Mouse (Mus musculus) left cerebral cortex, postnatal 25 days (tissue): ENCODE measurements at regions not wholly inside any gene's neighbourhood (a gene's known extent, or its start where the extent isn't known, plus 50 kb on each side); places are given as distances from the start of the nearest gene placed in this dataset.

Source experiments
- DNase-seq, 2 experiments: peaks; one replicate each; pipeline ENCODE4 v3.0.0; 2022; ENCODE audit warnings: low spot score in 2 of 2, mixed read lengths in 1 of 2
- intact Hi-C: fragments of 180-260 bp; cut with DNase I; formaldehyde crosslinking; loops from one replicate; pipeline ENCODE4 v1.15.1; 2025

GRCm38 (mm10) chr3:34532451-34532850 lies 117.8 kb upstream of the Sox2 start:
- intact Hi-C loops, result no loop called here
- DNase-seq, result peak in 1 of 2 experiments; percentile 26

DNA sequence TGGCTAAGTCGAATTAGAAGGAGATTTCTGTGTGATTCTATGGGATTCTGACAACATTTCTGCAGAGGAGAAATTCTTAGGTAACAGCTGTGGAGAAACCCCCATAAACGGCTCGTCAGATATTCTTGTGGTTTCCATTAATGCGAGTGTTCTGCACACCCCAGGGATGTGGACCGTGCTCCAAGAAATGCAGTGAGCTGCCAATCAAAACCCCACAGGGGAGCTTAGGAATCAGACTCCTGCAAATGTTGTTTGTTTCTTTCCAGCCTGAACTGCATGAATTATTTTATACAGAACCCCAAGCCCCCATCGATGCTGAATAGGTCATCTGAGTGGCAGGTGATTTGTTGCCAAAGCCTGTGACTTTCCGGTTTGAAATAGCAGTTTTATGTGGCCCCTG lies 118.4 kb upstream of the Sox2 start:
- intact Hi-C loops, result no loop called here
- DNase-seq, result no peak

DNA sequence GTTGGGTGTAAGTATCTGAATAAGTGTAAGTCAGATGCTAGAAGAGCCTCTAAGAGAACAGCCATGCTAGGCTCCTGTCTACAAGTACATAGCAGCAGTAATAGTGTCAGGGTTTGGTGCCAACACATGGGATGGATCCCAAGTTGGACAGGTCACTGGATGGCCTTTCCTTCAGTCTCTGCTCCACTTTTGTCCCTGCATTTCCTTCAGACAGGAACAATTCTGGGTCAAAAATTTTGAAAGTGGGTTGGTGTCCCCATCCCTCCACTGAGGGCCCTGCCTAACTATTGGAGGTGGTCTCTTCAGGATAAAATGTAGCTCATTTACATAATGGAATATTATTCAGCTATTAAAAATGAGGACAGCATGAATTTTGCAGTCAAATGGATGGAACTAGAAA lies 122.7 kb upstream of the Sox2 start:
- intact Hi-C loops, result no loop called here
- no peak for DNase-seq

DNA sequence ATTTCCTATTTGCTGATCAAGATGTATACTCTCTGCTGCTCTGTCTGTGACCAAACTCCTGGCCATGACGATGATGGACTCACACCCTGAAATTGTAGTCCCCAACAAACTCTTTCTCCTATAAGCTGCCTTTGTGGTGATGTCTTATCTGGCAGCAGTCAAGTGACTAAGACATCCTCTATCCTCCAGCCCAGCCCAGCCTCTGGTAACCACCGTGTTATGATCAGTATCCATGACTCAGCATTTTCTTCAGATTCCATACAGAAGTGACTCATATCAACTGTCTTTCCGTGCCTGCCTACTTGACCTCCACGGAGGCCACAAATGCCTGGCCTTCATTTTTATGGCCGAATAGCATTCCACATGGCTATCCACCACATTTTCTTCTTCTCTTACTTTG lies 124.5 kb upstream of the Sox2 start:
- DNase-seq, result no peak
- intact Hi-C loops, result no loop called here

DNA sequence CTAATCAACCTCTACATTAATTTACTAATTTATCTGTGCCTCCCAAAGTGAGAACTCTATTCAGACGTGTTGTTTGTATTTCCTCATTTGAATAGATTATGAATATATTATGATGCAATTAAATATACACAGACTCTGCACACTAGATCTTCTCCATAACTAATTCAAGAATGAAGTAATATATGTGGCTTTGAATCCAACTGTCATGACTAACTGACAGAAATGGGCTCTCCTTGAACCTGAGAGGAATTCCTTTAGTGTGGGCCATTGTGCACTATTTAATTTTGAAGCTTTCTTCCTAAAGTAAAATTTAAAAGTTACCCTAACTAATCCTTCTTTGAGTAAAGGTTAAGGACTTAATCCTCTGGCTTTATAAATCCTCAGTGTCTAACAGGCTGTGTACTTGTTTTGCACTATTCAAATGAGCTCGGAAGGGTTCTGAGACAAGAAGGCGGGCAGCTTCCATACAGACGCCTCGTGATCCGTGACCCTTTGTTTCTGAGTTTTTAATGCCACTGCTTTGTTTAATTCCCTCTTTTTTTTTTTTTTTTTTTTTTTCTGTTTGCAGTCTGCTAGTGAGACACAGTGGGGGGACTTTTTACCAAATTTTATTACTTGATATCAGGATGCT lies 128.0 kb upstream of the Sox2 start:
- no peak for DNase-seq
- intact Hi-C loops, result no loop called here

DNA sequence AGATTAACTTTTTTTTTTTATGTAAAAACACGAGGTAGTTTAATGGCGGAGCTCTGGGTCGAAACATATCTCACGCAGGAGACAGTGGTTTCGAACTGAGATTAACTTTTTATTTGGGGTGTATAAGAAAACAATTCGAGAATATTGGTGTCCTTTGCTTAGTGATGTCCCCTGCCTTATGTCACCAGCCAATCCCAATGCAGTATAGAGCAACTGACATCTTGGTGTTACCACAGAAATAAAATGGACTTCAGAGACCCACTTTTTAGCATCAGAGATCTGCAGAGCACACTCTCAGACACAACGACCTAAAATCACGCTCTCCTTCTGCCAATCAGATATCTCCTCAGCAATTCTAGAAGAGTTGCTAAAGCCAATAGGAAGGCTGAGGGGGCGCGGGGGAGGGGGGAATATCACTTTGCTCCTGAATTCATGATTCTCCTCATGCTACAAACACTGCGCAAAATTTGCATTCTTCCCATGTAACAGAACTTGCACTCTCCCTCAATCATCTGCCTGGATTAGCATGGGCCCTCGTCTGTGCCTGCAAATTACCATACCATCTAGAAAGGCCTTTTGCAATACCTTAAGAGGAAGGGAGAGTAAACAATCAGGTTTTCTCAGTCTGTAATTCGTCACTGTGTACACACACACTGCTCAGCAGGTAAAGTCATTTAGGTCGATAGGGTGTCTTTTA lies 128.7 kb upstream of the Sox2 start:
- intact Hi-C loops, result no loop called here
- DNase-seq, result no peak

DNA sequence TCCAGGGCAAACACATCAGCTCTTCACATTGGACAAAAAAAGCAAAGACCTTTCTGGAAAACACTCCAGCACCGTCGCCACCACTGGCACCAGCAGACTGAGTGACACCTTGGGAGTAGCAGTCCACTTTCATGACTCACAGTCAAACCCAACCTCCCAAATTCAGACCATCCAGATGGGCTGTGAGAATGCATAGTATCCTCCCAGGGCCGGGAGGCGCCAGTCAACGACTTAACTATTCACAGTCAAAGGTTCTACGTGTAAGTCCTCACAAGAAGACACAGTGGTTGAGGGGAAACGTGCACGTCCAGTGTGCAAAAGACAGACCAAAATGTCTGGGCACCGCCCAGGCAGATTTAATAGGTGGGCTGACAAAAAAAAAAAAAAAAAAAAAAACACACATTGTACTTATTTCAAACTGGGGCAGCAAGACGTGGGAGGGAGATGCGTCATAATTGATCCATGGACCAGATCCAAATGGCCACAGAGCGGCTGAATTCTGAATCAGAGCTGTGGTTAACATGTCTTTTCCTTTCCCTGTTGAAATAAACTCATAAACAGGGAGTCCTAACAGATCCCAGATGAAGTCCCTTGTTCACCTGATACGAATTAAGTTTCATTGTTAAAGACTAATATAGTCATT lies 137.6 kb upstream of the Sox2 start:
- peak in 1 of 2 experiments; percentile 47 for DNase-seq
- intact Hi-C loops, result no loop called here

- DNase-seq, result no peak
- intact Hi-C loops, result no loop called here
Observed at GRCm38 (mm10) chr3:34510723-34511122, 139.5 kb upstream of the Sox2 start.

GRCm38 (mm10) chr3:34509160-34509559 lies 141.0 kb upstream of the Sox2 start:
- no peak for DNase-seq
- intact Hi-C loops, result no loop called here

GRCm38 (mm10) chr3:34504573-34504894 lies 145.7 kb upstream of the Sox2 start:
- no peak for DNase-seq
- intact Hi-C loops, result no loop called here

- no peak for DNase-seq
- intact Hi-C loops, result no loop called here
Observed at GRCm38 (mm10) chr3:34503874-34504572, 146.2 kb upstream of the Sox2 start.

GRCm38 (mm10) chr3:34496839-34497238 lies 153.4 kb upstream of the Sox2 start:
- intact Hi-C loops, result loop anchor here (5.0 kb wide), 1 partner anchor 75 kb away; no protein-coding TSS in a partner anchor
- no peak for DNase-seq

DNA sequence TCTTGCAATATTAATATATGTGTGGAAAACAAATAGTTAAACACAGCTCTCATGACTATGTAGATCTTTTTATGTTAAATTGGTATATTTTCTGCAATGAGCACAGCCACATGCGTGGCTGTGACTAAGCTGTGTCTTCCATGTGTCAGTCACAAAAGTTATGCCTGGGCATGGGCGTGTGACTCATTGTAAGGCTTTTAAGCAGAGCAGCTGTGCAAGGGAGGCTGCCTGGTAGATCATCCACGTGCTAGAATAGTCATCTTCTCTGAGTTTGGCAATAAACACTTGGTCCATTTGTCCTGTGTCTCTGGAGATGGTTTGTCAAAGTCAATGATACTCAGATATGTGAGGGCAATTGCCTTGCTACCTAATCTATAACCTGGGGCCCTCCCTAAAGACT lies 154.6 kb upstream of the Sox2 start:
- intact Hi-C loops, result loop anchor here (5.0 kb wide), 1 partner anchor 77 kb away; no protein-coding TSS in a partner anchor
- peak; percentile 44 to 91 for DNase-seq

DNA sequence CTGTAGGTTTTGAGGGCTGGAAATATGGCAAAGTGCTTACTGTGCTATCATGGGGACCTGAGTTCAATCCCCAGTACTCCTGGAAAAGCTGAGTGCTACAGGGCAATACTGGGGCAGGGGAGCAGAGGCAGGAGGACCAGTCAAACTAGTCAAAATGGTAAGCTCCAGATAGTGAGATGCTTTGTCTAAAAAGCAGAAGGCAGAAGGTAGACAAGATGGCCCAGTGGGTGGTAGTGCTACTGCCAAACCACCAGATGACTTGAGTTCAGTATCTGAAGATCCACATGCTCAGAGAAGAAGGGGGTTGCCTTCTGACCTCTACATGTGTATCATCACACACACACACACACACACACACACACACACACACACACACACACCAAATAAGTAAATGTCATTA lies 156.3 kb upstream of the Sox2 start:
- DNase-seq, result no peak
- intact Hi-C loops, result no loop called here

DNA sequence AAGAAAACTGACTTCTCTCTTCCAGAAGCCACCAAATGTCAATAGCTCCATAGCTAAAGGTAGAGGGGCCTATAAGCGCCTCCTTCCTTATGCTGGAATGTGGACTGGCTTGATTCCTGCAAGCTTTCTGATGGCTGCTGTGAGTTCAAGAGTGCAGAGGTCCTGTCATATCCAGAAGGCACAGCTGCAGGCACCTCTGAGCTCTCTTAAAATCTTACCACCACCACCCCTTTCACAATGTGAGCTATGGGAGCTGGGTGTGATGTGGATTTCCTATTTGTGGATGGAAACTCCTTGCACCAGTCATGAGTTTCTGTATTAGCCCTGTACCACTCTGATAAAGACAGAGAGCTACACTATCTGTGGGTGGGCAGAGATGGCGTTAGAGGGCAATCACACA lies 161.2 kb upstream of the Sox2 start:
- DNase-seq, result no peak
- intact Hi-C loops, result no loop called here

GRCm38 (mm10) chr3:34486441-34487050 lies 163.7 kb upstream of the Sox2 start:
- intact Hi-C loops, result no loop called here
- no peak for DNase-seq

GRCm38 (mm10) chr3:34485345-34486223 lies 164.6 kb upstream of the Sox2 start:
- intact Hi-C loops, result no loop called here
- DNase-seq, result no peak

- intact Hi-C loops, result no loop called here
- no peak for DNase-seq
Observed at GRCm38 (mm10) chr3:34483934-34484333, 166.3 kb upstream of the Sox2 start.
